Mouse (Mus musculus) megakaryocyte, embryonic 14.5 days (primary cell): ENCODE measurements around the gene Bin2. TPM values are rescaled to one million over a fixed set of nuclear protein-coding genes. Genes with fewer than 3 reads are reported as not detected.

Experiments
- H3K27me3 ChIP-seq: replicated peaks from 2 replicates; pipeline ENCODE3; 2012; ENCODE audit warnings: inconsistent platforms
- H3K36me3 ChIP-seq: replicated peaks from 2 replicates; pipeline ENCODE3; 2012; ENCODE audit warnings: low read length, inconsistent platforms, mixed read lengths
- H3K4me1 ChIP-seq: 2 replicates; pipeline ENCODE4 v1.6.1; 2012; ENCODE audit warnings: inconsistent platforms
- H3K4me3 ChIP-seq: replicated peaks from 2 replicates; pipeline ENCODE3; 2012; ENCODE audit warnings: moderate library complexity, mild to moderate bottlenecking, inconsistent platforms
- H3K9me3 ChIP-seq: 2 replicates; pipeline ENCODE4 v1.6.1; 2012; ENCODE audit warnings: inconsistent platforms
- FLI1 ChIP-seq: IDR thresholded peaks from 2 replicates; pipeline ENCODE4 v1.6.1; 2012; ENCODE audit warnings: low read length, inconsistent platforms, mixed read lengths
- GATA1 ChIP-seq: IDR thresholded peaks from 3 replicates; pipeline ENCODE4 v1.6.1; 2012; ENCODE audit warnings: mixed read lengths, low read length, inconsistent platforms, borderline replicate concordance
- polyA plus RNA-seq: library from polyadenylated mRNA; stranded (reverse); fragments of >175 nt; gene quantifications from 2 replicates; pipeline ENCODE4 v1.2.3, GENCODE M21; 2012; ENCODE audit warnings: low replicate concordance; ENCODE audit not compliant: insufficient read depth

The Bin2 gene
- polyA plus RNA-seq, 1 experiment = 2,082 TPM

- TF ChIP-seq FLI1 (no peak), GATA1 (no peak)
- H3K27me3 ChIP-seq = peaks cover 74% of the 10 kb centered on the region
- H3K9me3 ChIP-seq = no peaks in the 10 kb centered on the region
- no peak overlapping the region for H3K4me3 ChIP-seq
- H3K36me3 ChIP-seq = peaks cover 34% of the 10 kb centered on the region
- peaks cover 76% of the 10 kb centered on the region for H3K4me1 ChIP-seq
Observed at GRCm38 (mm10) chr15:100701856-100702255, 32.5 kb upstream of the Bin2 start.

- Histone ChIP-seq H3K9me3 (no peaks in the 10 kb centered on the region), H3K27me3 (peaks cover 81% of the 10 kb centered on the region), H3K4me1 (peaks cover 71% of the 10 kb centered on the region), H3K4me3 (peak overlapping the region; percentile 54), H3K36me3 (peaks cover 41% of the 10 kb centered on the region)
- TF ChIP-seq FLI1 (no peak), GATA1 (no peak)
Observed at GRCm38 (mm10) chr15:100701108-100701507, 31.8 kb upstream of the Bin2 start.

- Histone ChIP-seq H3K4me3 (peak overlapping the region; percentile 38), H3K4me1 (peaks cover 70% of the 10 kb centered on the region), H3K27me3 (peaks cover 85% of the 10 kb centered on the region), H3K9me3 (no peaks in the 10 kb centered on the region), H3K36me3 (peaks cover 47% of the 10 kb centered on the region)
- TF ChIP-seq FLI1 (no peak), GATA1 (no peak)
Observed at GRCm38 (mm10) chr15:100700424-100700823, 31.1 kb upstream of the Bin2 start.

- H3K36me3 ChIP-seq = peaks cover 56% of the 10 kb centered on the region
- no peak overlapping the region for H3K4me3 ChIP-seq
- TF ChIP-seq FLI1 (no peak), GATA1 (no peak)
Observed at GRCm38 (mm10) chr15:100699386-100699785, 30.0 kb upstream of the Bin2 start.

GRCm38 (mm10) chr15:100698078-100698477, 28.7 kb upstream of the Bin2 start:
- TF ChIP-seq GATA1 (no peak), FLI1 (no peak)
- Histone ChIP-seq H3K36me3 (peaks cover 48% of the 10 kb centered on the region), H3K4me3 (no peak overlapping the region), H3K9me3 (no peaks in the 10 kb centered on the region), H3K4me1 (peaks cover 65% of the 10 kb centered on the region), H3K27me3 (peaks cover 80% of the 10 kb centered on the region)

More at GRCm38 (mm10) chr15:100699386-100699785, 30.0 kb upstream of the Bin2 start:
- peaks cover 65% of the 10 kb centered on the region for H3K4me1 ChIP-seq
- H3K27me3 ChIP-seq = peaks cover 85% of the 10 kb centered on the region
- H3K9me3 ChIP-seq = no peaks in the 10 kb centered on the region

- Histone ChIP-seq H3K27me3 (peaks cover 75% of the 10 kb centered on the region), H3K4me1 (peaks cover 45% of the 10 kb centered on the region), H3K9me3 (no peaks in the 10 kb centered on the region), H3K36me3 (peaks cover 49% of the 10 kb centered on the region), H3K4me3 (no peak overlapping the region)
- TF ChIP-seq GATA1 = no peak
- no peak for TF ChIP-seq FLI1
Observed at GRCm38 (mm10) chr15:100694406-100694805, 25.1 kb upstream of the Bin2 start.

- TF ChIP-seq FLI1 = no peak
- no peak for TF ChIP-seq GATA1
- no peaks in the 10 kb centered on the region for H3K9me3 ChIP-seq
- peaks cover 37% of the 10 kb centered on the region for H3K36me3 ChIP-seq
- peaks cover 61% of the 10 kb centered on the region for H3K4me1 ChIP-seq
- H3K4me3 ChIP-seq = no peak overlapping the region
- peaks cover 57% of the 10 kb centered on the region for H3K27me3 ChIP-seq
Observed at GRCm38 (mm10) chr15:100691990-100692389, 22.6 kb upstream of the Bin2 start.

GRCm38 (mm10) chr15:100687430-100687971, 18.1 kb upstream of the Bin2 start, which contains the start of gene Cela1:
Gene Cela1, minus strand, starts transcription at chr15:100687921.
- Histone ChIP-seq H3K4me1 (peaks cover 70% of the 10 kb centered on the region), H3K27me3 (peaks cover 19% of the 10 kb centered on the region), H3K9me3 (no peaks in the 10 kb centered on the region), H3K4me3 (peak within 1 kb of the TSS; percentile 87), H3K36me3 (peaks cover 19% of the 10 kb centered on the region)
- TF ChIP-seq FLI1 (no peak), GATA1 (no peak)

- Histone ChIP-seq H3K9me3 (no peaks in the 10 kb centered on the region), H3K4me1 (peaks cover 69% of the 10 kb centered on the region), H3K4me3 (peak overlapping the region; percentile 87)
Observed at GRCm38 (mm10) chr15:100686989-100687388, 17.6 kb upstream of the Bin2 start.

GRCm38 (mm10) chr15:100686434-100686833, 17.1 kb upstream of the Bin2 start:
- H3K4me3 ChIP-seq = peak overlapping the region; percentile 88
- H3K27me3 ChIP-seq = peaks cover 9% of the 10 kb centered on the region
- TF ChIP-seq GATA1 = no peak
- no peak for TF ChIP-seq FLI1
- H3K36me3 ChIP-seq = peaks cover 15% of the 10 kb centered on the region
- peaks cover 71% of the 10 kb centered on the region for H3K4me1 ChIP-seq
- no peaks in the 10 kb centered on the region for H3K9me3 ChIP-seq

More at GRCm38 (mm10) chr15:100686989-100687388, 17.6 kb upstream of the Bin2 start:
- peaks cover 14% of the 10 kb centered on the region for H3K27me3 ChIP-seq
- TF ChIP-seq GATA1 (no peak), FLI1 (no peak)
- peaks cover 18% of the 10 kb centered on the region for H3K36me3 ChIP-seq
